Mouse (Mus musculus) lung, postnatal 0 days (tissue): Measurements from ENCODE around the gene Intu.

Experiments used
- CTCF ChIP-seq: IDR thresholded peaks from 2 replicates; pipeline ENCODE4 v1.5.1; 2016; ENCODE audit warnings: antibody characterized with exemption, mild to moderate bottlenecking
- EP300 ChIP-seq: IDR thresholded peaks from 2 replicates; pipeline ENCODE4 v1.6.1; 2016; ENCODE audit warnings: antibody characterized with exemption, mild to moderate bottlenecking, control low read depth

DNA sequence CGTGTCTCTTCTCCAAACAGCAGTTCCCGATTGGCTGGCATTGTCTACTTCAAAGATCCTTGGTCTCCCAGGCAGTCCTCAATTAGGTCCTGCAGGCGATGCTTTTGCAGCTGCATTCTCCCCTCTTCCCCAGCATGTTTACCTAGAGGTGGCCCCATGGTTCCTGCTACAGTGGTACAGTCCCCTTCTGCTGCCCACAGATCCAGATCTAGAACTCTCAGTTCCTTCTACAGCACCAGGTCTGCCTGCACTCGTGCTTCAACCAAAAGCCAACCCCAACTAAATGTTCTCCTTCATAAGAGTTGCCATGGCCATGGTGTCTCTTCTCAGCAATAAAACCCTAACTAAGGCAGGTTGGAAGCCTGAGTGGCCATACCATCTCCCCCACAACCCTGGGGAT, 15.5 kb downstream of the Intu start:
- TF ChIP-seq CTCF, result no peak
- TF ChIP-seq EP300, result no peak
